1 mouse cellular context compared by ENCODE assay signal in the genomic region with DNA sequence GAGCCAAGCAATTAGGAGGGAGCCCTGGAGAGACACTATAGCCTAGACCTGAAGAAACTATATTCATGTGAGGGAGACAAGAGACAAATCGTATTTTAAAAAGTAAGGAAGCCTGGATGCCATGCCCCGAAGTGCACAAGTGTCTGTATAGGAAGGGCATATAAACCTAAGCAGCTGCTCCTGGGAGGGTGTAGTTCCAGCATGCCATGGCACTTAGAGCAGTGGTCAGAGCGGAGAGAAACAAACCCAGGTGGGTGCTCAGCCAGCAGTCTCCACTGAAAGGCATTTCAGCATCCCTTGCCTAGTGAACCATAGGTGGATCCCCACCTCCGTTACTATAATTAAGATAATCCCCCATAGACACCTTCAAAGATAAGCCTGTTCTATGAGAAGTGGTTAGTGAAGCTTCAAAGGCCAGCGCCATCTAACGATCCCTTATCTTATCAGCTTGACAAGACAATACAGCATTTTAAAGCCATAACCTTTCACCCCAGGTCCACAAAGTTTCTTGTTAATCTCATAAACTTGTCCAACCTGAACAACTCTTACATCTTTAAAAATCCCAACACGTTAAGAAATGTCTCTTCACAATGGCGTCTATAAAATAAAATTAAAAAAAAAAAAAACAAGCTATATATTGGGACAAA.
TF ChIP-seq lines count a peak whose summit lies in the region.

No protein-coding gene starts in this region.

TF ChIP-seq in myocyte, 11 proteins besides CTCF, POLR2A, EP300 and RAD21 (continued from another document):
- no peak for TF ChIP-seq CEBPB (IDR thresholded peaks at IDR 0.05; ENCODE audit: insufficient read depth, poor library complexity, severe bottlenecking)
